Mouse (Mus musculus): ENCODE results near the gene Foxp1.

DNA sequence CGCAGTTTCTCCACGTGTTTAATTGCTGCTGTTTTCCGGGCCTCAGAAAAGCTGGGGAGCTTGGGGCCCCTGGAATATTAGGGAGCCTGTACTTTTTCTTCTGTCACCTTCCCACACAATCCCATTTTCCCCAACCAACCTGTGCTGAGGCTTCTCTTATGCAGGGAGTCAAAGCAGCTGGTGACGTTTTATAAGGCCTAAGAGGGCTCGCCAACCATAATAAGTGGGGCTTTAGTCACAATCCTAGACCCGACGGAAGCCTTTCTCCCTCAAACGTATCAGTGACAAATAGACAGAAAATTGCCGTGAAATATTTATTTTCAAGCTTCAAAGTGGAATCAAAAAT lies 362.2 kb downstream of the Foxp1 start:
- TF ChIP-seq CTCF (IDR thresholded peaks at IDR 0.05; ENCODE audit: borderline replicate concordance, extremely low read depth, insufficient read depth, insufficient read length) (no peak), POLR2A (IDR thresholded peaks at IDR 0.05; ENCODE audit: borderline replicate concordance, extremely low read depth, insufficient read depth, insufficient read length, poor library complexity, severe bottlenecking) (no peak)

Measured in brain, embryonic 14.5 days (tissue).